Mouse (Mus musculus): ENCODE results near the gene Hoxd3.
A peak's percentile ranks its signal among the peaks of the same experiment; 100 is the strongest.

Hoxd3 gene

GRCm38 (mm10) chr2:74692808-74693431 lies 18.8 kb upstream of the Hoxd3 start:
- no peak for DNase-seq (ENCODE audit: low spot score in 2 of 2)

- no peak for DNase-seq (ENCODE audit: low spot score in 2 of 2)
These were observed 18.3 kb upstream of the Hoxd3 start for GRCm38 (mm10) chr2:74693432-74693827.

- no peak for DNase-seq (ENCODE audit: low spot score in 2 of 2)
These were observed 17.7 kb upstream of the Hoxd3 start for GRCm38 (mm10) chr2:74694066-74694465.

- no peak for DNase-seq (ENCODE audit: low spot score in 2 of 2)
These were observed 16.3 kb upstream of the Hoxd3 start for GRCm38 (mm10) chr2:74695383-74695782.

DNA sequence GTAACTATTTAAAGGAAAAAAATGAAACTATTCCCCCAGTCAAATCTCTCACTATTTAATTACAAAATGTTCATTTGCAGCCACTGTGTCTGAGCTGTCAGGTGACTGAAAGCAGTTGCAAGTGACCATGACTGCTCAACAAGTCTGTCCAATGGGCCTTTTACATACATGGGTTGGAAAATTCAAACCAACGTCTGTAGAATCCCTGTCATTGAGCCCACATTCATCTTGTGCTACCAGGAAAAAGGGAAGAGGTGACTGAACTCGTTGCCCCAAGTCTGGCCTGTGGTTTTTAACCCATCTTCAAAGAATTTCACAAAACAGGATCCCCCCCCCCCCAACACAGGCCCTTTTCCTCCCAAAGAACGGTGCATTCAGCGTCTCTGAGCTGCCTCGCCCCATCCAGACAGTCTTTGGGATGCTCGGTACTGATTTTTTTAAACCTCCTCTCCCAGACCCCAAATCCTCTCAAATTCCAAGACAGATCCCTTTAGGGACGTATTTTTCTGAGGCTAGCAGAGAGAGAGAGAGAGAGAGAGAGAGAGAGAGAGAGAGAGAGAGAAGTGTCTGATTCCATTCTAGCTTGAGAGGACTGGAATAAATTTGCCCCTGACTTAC lies 15.8 kb upstream of the Hoxd3 start:
- no peak for DNase-seq (ENCODE audit: low spot score in 2 of 2)

DNA sequence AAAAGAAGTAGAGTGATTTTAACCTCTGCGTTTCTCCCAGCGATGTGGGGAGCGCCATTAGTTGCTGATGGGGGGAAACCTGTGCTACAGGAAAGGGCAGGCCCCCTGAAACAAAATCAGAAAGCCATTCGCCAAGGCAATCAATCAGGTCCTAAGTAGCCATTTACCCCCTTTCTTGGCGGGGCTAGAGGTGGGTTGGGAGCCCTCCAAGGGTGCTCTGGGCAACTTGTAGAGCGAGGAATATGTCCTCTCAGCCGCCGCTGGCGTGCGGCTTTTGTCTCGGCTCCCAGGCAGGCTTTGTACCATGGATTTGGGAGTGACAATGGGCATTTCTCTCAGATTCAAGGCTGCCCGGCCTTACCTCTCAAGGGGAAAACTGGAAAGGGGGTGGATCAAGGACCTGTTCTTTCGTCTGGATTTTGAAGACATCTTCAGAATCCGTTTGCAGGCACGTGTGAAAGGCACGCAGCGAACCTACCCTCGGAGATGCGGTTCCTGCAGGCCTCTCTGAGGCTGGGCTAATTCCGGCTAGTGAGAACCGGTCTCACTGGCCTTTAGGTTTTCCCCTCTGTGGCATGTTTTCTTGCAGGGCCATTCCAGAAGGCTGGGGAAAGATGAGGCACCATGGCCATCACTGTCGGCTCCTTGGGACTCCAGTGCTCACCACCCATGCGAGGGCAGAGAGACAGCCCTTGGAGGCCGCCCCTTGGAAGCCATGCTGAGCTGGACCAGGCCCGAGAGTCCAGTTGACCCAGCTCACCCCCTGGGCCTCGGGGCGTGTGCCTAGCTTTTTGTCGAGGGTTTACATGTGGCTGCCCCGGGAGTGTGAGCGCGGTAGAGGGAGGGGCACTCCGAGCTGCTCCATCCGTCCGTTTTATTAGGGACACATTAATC lies 15.0 kb upstream of the Hoxd3 start:
- no peak for DNase-seq (ENCODE audit: low spot score in 2 of 2)

GRCm38 (mm10) chr2:74697567-74698121 lies 14.1 kb upstream of the Hoxd3 start, which contains the start of gene Hoxd9:
Gene Hoxd9, plus strand, starts transcription at chr2:74697727.
- DNase-seq (ENCODE audit: low spot score in 2 of 2), result no peak

GRCm38 (mm10) chr2:74698201-74699052 lies 13.3 kb upstream of the Hoxd3 start:
- no peak for DNase-seq (ENCODE audit: low spot score in 2 of 2)

DNA sequence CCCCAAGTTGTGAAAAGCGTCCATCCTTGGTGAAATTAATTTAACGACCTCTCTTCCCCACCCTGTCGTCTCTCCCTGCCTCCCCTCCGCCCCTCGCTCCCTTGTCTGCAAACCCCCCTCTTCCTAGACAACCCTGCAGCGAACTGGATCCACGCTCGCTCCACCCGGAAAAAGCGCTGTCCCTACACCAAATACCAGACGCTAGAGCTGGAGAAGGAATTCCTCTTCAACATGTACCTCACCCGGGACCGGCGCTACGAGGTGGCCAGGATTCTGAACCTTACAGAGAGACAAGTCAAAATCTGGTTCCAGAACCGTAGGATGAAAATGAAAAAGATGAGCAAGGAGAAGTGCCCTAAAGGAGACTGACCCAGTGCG lies 12.7 kb upstream of the Hoxd3 start:
- DNase-seq (ENCODE audit: low spot score in 2 of 2), result no peak

- DNase-seq (ENCODE audit: low spot score in 2 of 2), result no peak
These were observed 11.8 kb upstream of the Hoxd3 start for GRCm38 (mm10) chr2:74699664-74700545.

DNA sequence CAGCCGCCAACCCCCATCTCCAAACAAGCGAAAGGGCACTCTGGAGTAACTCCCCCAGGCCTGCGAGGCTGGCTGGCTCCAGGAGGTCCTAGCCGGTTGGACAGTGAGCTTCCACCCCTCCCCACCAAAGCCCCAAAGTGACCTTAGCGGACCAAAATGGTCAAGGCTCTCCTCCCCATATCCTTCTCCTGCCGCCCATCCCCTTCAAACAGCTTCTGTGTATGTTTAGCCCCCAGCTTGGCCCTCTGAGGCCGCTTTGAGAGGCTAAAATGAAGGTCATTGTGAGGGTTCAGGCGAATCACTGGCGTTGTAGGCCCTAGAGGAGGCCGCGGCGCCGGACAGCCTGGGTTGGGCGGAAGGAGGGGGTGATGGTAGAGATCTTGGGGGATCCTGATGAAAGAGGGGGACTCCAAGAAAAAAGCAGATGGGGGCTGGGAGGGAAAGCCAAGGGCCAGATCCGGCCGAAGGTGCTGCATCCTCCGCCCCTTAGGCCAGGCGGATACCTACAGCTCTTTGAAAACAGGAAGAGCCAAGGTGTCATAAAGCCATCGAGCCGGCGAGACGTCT lies 11.1 kb upstream of the Hoxd3 start:
- no peak for DNase-seq (ENCODE audit: low spot score in 2 of 2)

GRCm38 (mm10) chr2:74701949-74702819 lies 9.5 kb upstream of the Hoxd3 start:
- peak in 1 of 2 experiments; percentile 9 for DNase-seq (ENCODE audit: low spot score in 2 of 2)

- DNase-seq (ENCODE audit: low spot score in 2 of 2), result no peak
These were observed 8.9 kb upstream of the Hoxd3 start for GRCm38 (mm10) chr2:74702820-74703219.

DNA sequence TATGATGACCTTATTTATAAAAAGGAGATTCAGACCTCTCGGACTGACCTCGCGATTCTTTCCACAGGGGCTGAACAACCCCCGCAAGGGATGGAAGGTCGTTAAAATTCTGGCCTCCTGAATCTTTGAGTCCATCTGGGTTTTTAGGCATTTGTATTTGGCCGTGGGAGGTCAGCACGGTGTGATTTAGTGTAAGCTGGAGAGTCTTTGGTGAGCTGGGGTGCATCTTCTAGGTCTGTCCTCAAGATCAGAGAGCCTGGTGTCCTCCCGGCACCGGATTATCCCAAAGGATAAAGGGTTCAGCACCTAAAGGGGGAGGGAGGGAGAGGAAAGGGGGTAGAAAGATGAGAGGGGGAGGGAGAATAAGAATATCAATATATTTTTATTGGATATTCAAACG lies 8.4 kb upstream of the Hoxd3 start:
- no peak for DNase-seq (ENCODE audit: low spot score in 2 of 2)

- DNase-seq (ENCODE audit: low spot score in 2 of 2), result no peak
These were observed 7.9 kb upstream of the Hoxd3 start for GRCm38 (mm10) chr2:74703720-74704392.

GRCm38 (mm10) chr2:74704393-74704998 lies 7.2 kb upstream of the Hoxd3 start, which contains the start of gene Hoxd8:
Gene Hoxd8, plus strand, starts transcription at chr2:74704615.
- DNase-seq (ENCODE audit: low spot score in 2 of 2), result no peak

GRCm38 (mm10) chr2:74704999-74705466 lies 6.7 kb upstream of the Hoxd3 start:
- DNase-seq (ENCODE audit: low spot score in 2 of 2), result no peak
